1 mouse cellular context compared by ENCODE assay signal in genomic region chr3:96963088-96964034, GRCm38 (mm10).
TF ChIP-seq lines count a peak whose summit lies in the region.

No protein-coding gene starts in this region.

TF ChIP-seq in MEL, 35 proteins besides CTCF, POLR2A, EP300 and RAD21:
- TF ChIP-seq ZMIZ1 (IDR thresholded peaks at IDR 0.05; ENCODE audit: low read depth, low read length) (no peak), RCOR1 (IDR thresholded peaks at IDR 0.05; ENCODE audit: low read depth, low read length) (no peak), ZNF384 (IDR thresholded peaks at IDR 0.05; ENCODE audit: low read depth, low read length) (peak; percentile 54)
TF ChIP-seq in MEL: peak in this region for 1.
